Mouse (Mus musculus) urinary bladder, postnatal 25 days (tissue): Measurements from ENCODE around the gene Chd2.

Experiments used
- DNase-seq: peaks from one replicate; pipeline ENCODE4 v3.0.0; 2022; ENCODE audit warnings: low spot score

The Chd2 gene

DNA sequence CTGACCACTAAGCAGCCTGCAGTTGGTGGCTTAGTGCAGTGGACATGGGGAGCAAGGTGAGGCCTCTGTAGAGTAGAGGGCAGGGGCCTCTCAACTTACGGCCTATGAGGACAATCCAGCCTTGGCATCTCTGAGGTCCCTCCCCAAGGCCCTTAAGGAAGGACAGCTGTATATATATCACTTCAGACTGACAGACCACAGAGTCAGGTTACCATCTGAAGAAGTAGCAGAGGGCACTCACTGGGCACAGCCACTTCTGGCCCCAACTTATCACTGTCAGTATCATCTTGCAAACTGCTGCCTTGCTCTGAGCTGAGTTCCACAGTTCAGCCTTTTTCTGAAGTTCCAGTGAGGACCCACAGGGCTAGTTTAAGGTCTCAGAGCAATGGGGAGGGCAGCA, 139.0 kb downstream of the Chd2 start:
- no peak for DNase-seq

DNA sequence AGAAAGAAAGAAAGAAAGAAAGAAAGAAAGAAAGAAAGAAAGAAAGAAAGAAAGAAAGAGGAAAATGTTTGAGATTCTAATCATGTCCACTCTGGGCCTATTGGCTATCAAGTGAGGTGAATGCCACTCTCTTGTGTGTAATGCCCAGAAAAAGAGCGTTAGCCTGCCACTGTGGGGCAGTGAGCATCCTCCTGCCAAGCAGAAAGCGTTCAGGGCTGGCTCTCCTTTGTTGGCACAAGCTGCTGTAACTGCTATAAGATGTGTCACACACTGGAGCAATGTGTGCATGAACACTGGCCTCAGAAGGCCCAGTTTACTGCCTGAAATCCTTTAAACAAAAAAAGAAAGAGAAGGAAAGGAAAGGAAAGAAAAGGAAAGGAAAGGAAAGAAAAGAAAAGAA, 139.5 kb downstream of the Chd2 start:
- no peak for DNase-seq

DNA sequence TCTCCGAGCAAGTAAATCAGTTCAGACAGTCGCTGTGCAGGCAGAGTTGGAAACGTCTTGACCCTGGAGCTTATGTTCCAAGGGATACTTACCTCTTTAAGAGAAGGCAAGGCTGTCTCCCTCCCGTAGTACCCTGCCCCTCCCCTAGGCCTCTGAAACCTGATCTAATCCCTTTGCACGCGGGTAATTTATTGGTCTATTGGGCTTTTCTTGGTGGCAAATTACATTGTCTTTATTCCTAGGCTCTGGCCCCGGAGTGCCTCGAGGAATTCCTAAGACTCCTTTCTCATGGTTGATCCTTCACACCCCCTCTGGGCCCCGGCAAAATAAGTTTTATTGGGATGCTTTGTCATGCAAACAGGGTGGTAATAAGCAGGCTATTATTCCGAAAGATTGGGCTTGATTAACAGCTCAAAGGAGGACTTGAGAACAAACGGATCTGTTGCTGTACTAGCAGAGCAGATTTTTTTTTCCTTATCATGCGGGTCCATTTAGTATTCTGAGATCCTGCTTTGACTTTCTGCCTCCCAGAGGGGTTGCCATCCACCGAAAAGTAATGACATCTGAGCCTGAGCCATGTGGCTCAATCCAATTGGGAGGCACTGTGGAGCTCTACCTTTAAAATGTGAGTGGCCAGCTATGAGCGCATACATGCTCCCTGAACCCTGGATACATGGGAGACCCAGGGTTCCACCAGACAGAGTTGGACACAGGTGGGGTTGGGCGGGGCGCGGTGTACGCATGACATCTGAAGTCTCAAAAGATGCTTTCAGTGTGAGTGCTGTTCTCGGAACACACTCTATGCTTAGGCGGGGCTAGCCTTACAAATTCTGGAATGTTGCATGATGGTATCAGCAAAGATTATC, 141.3 kb downstream of the Chd2 start:
- DNase-seq = no peak

DNA sequence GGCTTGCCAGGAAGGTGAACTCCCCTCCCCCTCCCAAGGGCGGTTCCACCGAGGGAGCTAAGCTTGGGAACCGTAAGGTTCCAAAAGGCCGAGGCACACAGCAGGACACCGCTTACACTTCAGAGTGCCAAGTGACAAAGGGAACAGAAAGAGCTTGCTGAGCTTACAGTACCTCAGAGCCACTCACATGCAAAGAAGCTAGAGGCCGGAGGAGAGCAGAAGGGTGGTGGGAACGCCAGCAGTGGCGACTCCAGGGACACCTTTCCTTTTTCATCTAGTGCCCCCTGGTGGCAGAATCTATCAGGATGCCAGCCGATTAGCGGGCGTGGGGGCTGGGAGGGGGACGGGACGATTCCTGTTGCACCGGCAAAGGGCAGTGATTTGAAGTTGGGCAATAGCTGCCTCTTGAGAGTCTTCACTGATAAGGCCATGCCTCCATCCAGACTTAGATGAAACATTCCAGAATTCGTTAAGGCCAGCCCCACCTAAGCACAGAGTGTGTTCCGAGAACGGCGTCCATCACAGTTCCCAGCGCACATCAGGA, 142.1 kb downstream of the Chd2 start:
- peak; percentile 78 for DNase-seq

DNA sequence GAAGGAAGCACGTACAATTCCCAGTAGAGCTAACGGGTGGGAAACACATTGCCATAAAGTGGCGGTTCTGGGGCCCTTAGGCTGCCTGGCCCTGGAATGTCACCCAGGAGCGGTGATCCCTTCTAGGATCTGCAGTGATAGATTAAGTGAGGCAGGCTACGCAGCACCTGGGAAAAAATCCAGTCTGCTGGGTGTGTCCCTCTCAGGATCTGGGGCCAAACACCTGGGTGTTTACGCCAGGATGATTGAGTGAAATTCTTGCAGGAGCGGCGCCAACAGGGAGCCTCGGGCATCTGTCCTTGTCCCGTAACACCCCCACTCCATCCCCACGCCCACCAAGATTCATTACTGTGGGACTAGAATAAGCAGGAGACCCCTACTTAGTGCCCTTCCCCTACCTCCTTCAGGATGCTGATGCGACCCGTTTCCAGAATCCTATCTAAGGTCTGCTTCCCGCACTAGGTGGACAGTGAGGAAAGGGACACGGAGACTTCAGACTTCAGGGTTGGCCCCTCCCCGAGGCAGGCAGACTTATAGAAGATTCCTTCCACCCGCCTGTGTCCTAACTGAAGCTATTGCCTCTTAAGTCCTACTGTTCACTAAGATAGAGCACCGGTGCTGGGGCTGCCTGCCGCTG, 142.7 kb downstream of the Chd2 start:
- DNase-seq = no peak

DNA sequence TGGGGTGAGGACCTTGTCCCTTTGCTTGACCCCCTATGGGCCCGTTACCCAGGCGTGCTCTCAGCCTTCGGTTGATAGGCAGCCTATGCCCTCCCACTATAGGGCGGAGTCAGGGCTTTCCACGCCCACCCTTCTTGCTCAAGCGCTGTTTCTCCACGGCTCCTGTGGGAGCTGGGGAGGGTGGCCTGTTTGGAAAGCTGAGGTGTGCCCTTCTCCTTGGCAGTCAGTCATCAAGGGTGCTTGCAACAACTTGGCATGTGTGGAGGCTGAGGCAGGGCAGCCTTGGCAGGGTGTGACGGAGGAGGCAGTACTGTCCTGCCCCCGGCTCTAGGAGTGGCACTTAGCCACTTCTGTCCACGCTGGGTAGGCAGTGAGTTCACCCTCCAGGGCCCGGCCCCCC, 143.3 kb downstream of the Chd2 start:
- DNase-seq = peak; percentile 47

DNA sequence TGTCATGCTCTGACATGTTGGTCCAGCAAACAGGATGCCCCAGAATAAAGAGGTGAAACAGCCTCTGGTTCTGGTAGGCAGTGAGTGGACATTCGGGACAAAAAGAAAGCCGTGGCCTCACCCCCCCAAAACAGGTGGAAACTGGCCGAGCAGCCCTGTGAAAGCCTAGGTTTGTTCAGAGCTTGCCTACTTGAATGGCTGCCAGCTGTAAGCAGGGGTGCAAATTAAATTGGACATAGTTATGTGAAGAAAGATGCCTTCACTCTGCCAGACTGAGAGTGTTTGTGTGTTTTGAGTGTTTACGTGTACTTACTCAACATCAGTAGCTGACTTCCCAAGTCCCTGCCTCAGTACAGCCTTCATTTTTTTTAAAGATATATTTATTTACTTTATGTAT, 147.6 kb downstream of the Chd2 start:
- no peak for DNase-seq

DNA sequence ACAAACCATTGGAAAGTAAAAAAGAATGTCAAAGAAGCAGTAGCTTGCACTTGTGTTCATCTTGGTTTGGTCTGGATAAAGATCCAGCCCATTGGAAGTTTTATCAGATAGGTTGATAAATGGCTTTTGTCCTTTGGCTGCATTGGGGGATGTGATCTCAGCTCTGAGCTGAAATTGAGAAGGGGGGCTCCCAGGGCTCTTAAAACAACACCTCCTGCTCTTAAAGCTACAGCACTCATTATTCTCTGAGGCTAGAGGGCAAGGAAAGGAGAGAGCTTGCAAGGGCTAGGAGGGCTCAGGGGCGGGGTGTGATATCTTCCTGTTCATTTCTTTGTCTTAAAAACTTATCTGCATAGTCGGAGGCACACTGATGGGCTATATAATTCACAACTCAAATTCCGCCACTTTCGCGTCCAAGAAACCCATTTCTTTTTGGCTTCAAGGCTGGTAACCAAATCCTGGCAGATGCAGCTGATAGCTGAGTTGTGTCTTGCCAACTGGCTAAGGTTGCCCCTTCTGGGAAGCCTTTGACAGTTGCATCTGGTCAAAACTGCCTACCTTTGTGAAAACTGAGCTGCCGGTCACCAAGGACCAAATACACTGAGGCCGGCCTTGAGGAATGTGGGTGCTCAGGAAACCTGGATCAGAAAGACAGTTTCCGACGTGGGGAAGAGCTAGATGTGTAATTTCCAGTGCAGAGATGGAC, 148.2 kb downstream of the Chd2 start:
- no peak for DNase-seq

DNA sequence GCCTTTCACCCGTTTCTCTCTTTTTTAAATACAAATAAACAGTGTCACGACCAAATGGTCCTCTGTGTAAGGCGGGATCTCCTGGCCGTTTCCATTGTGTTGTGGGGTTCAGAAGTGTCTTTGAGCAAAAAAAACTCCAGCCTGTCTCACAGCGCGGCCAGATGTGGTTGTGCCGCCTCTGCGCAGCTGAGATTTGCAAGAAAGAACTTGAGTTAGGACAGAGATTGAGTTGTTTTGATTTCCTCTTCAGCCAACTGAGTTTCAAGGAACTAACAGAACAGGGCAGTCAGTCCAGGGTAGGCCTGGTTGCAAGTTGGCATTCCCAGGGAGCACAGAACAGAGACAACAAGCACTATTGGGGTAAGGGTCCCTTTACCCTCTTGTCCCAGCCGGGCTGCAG, 149.3 kb downstream of the Chd2 start:
- no peak for DNase-seq

DNA sequence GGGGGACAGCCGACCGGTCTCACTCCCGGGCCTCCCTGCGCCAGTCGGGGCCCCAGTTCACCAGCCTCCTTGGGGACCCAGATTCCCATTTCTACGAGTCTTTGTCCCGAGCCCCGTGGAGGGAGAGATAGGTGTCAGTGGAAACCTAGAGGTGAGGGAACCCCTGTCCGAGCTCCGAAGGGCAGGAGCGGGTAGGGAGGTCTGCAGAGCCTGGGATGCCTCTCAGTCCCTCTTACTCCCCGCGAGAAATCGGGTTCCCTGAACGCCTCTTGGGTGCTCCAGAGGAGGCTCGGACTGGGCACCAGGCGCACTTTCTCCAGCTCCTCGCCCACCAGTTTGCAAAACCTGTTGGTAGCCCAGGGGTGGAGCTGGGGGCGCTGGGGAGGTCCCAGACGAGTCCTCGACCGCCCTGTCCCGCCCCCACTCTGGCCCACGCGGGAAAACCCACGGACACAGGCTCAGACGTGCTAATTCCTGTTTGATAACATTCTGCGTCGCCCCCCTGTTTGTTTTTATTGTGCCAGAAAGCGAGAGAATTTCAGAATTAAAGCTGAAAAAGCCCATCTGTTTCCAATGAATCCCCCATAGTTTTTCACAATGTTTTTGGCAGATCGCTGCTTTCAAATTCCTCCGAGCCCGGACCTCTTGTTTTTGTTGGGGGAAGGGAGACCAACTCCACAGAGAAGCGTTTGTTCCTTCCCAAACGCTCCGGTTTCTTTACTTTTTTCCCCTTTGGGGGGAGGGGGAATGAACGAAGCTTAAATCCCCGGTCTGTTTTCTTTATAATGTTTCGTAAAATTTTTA, 149.9 kb downstream of the Chd2 start:
- DNase-seq = peak; percentile 43

DNA sequence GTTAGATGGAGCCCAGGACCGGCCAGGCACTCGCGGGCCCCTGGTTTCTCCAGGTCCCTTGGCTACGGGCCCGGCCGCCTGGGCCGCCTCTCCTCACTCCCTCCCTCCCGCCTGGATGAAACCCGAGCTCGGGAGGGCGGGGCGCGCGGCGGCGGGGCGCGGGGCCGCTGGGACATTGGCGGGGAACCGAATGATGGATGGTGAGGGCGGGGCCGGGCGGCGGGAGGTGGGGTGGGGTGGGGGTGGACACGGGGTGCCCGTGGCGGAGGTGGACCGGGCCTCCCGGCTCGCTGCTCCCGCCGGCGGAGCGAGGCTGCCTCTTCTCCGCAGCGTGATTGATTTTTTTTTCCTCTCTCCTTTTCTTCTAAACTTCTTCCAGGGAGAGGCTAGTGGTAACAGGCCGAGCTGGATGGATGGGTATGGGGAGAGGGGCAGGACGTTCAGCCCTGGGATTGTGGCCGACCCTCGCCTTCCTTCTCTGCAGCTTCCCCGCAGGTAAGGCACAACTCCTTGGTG, 150.6 kb downstream of the Chd2 start:
- DNase-seq = peak; percentile 87

DNA sequence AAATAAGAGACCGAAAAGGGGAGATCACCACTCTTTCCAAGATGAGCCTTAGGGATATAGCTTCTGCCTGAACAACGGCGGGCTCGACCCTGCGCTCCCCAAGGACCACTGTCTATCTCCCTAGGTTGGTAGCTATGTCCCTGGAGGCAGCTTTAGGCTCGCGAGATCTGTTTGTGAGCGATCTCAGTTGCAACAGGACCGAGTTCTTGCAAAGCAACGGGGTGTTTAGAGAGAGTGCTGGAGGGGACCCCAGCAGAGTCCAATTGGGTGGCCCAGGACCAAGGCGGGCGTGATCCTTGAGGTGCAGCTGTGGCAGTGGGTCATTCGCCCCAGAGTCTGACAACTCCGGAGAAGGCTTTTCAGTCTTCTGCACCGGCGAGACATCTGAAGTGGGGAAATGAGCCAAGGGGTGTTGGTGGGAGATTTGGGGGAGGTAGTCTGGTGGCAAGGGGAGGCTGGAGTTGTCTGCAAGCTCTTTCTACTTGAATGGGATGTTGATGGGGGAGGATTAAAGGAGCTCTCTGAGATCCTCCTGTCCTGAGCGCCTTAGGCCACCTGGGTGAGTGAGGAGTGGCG, 151.1 kb downstream of the Chd2 start:
- DNase-seq = no peak

DNA sequence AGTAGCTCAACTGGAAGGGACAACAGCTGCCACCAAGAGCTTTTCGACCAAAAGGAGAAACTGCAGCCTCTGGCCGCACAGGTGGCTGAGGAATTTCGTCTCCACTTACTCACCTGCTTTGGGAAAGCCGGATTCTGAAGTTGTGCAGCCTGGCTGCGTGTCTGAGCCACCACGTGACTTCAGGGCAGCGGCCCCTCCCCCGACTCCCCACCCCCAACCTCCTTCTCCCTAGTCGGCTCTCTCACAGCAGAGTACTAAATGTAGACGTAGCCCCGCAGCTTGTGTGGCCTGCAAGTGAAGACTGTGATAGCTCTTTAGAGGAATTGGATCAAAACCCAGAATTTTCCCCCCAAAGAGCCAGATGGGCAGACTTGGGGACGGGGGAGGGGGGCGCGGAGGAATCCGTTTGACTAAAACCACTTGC, 151.7 kb downstream of the Chd2 start:
- DNase-seq = no peak

DNA sequence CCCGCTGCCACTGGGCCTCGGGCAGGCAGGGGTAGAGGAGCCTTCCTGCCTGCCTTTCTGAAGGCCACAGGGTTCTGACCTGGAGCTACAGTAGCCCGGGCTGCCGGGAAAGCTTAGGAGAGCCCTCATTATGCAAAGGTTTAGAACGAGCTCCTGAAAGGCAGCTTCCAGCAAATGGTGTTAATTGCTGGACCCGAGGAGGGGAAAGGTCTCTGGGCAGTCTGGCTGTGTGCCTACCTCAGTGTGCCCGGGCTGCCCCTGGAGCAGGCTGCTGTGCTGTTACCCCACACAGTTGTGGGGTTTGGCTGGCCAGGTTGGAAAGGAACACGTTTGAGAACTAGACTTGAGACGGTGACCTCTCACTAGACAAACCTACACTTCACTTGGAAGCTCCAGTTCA, 152.2 kb downstream of the Chd2 start:
- DNase-seq = no peak

DNA sequence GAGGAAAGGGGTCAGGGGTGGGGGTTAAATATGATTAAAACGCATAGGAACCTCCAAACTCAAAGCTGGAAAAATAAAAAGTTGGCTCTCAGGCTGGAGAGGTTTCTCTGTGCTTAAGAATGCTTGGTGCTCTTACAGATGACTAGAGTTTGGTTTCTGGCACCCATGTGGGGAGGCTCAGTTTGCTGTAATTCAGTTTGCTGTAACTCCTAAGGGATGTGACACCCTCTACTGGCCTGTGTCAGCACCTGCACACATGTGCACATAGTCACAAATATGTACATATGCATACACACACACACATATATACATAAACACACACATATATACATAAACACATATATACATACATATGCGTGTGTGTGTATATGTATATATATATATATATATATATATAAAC, 152.8 kb downstream of the Chd2 start:
- no peak for DNase-seq

DNA sequence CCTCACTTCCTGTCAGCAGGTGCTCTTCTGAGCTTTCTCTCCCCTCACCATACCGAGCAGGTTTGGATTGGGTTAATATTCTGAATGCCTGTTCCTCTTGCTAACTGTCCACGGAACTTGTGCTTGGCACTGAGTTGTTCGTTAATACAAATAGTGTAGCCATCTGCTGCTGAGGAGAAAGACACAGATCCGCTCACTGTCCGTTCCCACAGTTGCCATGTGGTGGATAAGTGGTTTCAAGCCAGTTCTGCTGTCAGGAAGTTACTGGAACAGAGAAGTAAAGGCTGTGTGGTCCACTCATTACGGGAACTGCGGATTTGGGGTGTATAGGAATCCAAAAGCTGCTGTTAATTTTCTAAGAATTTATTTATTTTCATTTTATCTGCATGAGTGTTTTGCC, 158.8 kb downstream of the Chd2 start:
- DNase-seq = no peak

DNA sequence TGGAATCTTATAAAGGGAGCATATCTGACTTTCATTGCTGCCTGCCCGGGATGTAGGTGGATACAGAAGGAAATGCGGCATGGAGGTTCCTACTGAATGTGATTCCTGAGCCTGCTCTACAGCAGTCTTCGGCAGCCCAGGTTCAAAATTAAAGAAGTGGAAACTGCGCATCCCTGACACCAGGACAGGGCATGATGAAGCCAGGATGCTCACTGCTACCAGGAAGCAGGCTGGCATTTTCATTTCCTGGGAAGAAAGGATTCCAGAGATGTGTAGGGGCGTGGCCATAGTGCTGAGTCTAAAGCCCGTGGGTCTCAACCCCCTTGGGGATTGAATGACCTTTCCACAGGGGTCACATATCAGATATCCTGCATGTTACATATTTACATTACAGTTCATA, 163.6 kb downstream of the Chd2 start:
- DNase-seq = no peak

DNA sequence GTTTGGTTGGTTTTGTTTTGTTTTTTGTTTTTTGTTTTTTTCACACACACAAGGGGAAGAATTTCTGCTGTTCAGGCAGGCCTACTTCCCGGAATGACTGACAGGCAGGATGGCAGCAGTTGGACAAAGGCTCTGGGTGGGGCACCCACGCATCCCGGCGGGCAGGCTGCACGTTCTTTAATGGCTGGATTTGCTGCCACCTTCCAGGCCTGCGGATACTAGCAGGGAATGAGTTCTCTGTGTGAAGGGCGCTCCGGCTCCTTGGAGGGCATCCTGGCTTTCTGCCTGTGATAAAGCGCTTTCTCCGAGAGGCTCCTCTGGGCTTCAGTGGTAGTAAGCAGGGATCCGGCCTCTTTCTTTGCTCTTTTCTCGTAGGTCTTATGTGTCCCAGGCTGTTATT, 164.3 kb downstream of the Chd2 start:
- no peak for DNase-seq
